Mouse (Mus musculus) cerebellum, postnatal 14 days (tissue): ENCODE data around the gene Olfr340.
"Not testable (repeated sequence)": the region's sequence is repeated elsewhere in the genome, so short reads cannot be mapped to it uniquely, and the experiment has no call there.

ENCODE experiments used
- DNase-seq, 2 experiments: peaks; one replicate each; pipeline ENCODE4 v3.0.0; 2021; ENCODE audit warnings: mixed read lengths in 2 of 2

The Olfr340 gene

DNA sequence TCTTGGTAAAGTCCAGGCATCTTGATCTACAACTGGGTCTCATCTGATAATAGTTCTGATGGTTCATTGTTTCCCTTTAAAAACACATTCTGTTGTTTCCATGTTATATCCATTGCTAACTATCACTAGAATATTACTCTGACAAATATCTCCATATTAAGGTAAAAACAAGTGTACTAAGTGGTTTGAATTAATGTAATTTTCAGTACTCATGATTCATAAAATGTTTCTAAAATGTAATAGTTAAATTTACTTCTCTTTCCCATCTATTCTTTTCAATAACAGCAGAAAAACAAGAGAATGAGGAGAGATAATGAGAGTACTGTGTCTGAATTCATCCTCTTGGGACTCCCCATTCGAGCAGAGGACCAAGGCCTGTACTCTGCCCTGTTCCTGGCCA is at the start of gene Olfr340:
Olfr340 (plus strand) TSS at position 301 of the 400 bp plus-strand sequence.
- DNase-seq = no peak

GRCm38 (mm10) chr2:36415174-36415573 is 37.2 kb upstream of the Olfr340 start:
- not testable (repeated sequence) for DNase-seq

- not testable (repeated sequence) for DNase-seq
Observed at GRCm38 (mm10) chr2:36415591-36415990, 36.8 kb upstream of the Olfr340 start.

- no peak for DNase-seq
Observed at GRCm38 (mm10) chr2:36418647-36419046, 33.7 kb upstream of the Olfr340 start, which contains the start of gene Olfr339. Gene Olfr339, plus strand, starts transcription at chr2:36418947.

- no peak for DNase-seq
Observed at GRCm38 (mm10) chr2:36473634-36474033, 21.2 kb downstream of the Olfr340 start.

- DNase-seq = no peak
Observed at GRCm38 (mm10) chr2:36482368-36482767, 30.0 kb downstream of the Olfr340 start, which contains the start of gene Olfr341. Gene Olfr341, minus strand, starts transcription at chr2:36482468.
